Mouse (Mus musculus): ENCODE measurements around the gene Mrpl38. TPM values are rescaled to one million over a fixed set of nuclear protein-coding genes. Genes with fewer than 3 reads are reported as not detected.
A peak's percentile ranks its signal among the peaks of the same experiment; 100 is the strongest.

Gene Mrpl38
- polyA plus RNA-seq, 1 experiment from 2014 or later: 82.4 TPM

DNA sequence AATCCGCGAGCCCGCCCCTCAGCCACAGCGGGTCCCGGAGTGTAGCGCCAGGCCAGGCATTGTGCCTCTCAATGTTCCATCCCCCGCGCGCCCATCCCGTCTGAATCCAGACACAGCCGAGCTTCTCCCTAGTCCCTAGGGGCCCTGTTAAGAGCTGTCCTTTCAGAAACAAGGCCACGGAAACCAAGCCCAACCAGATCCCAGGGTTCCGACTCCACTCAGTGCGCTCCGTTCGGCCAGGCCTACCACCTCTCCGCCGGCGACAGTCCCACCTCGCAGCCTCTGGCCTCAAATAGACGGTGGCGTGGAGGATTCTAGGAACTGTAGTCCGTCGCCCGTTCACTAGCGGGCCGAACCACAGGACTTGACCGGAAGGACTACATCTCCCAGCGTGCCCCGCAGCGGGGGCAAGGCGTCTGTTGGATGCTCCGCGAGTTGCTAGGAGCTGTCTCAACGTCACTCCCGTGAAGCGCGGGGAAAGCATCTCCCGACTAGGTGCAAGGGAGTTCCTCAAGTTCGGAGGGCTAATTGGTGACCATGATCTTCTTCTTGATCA is 29.3 kb upstream of the Mrpl38 start, which contains the start of gene Fbf1:
TSS of gene Fbf1 (minus strand) at position 283 of the 556 bp plus-strand sequence.
- Histone ChIP-seq H3K4me2 (peak within 1 kb of the TSS; percentile 73), H3K27ac (replicated peaks) (peak within 1 kb of the TSS; percentile 95), H3K4me3 (peak within 1 kb of the TSS; percentile 70), H3K36me3 (peaks cover 46% of the 10 kb centered on the region), H3K27me3 (replicated peaks) (no peaks in the 10 kb centered on the region), H3K9me3 (no peaks in the 10 kb centered on the region), H3K9ac (peak within 1 kb of the TSS; percentile 88), H3K4me1 (peaks cover 24% of the 10 kb centered on the region)
- peak; percentile 93 for ATAC-seq (ENCODE audit: extremely low read depth, insufficient number of reproducible peaks, low FRiP score, low TSS enrichment)
- under 1% methylated on average over 40 of the region's 40 CpGs for WGBS

DNA sequence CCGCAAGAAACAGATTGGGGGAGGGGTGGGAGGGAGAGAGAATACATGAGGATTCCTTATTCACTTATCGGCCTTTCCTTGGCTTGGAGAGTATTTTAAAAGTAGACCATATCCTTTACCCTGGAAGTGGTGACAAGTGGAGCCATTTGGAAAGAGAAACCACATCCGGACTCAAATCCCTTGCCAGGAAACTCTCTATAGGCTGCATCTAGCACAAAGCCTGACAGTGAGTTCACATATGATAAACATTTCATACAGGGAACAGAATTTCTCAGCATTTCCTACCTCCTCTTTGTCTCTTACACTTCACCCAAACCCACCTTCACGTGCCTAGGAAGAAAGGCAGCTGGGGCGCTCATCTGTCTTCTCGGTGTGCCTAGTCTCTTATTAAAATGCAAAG is 28.6 kb upstream of the Mrpl38 start:
- peak overlapping the region; percentile 88 for H3K9ac ChIP-seq
- no peak for ATAC-seq (ENCODE audit: extremely low read depth, insufficient number of reproducible peaks, low FRiP score, low TSS enrichment)
- H3K4me2 ChIP-seq: peak overlapping the region; percentile 73
- peaks cover 24% of the 10 kb centered on the region for H3K4me1 ChIP-seq
- WGBS: 4% methylated on average over 6 of the region's 6 CpGs
- H3K9me3 ChIP-seq: no peaks in the 10 kb centered on the region
- peaks cover 40% of the 10 kb centered on the region for H3K36me3 ChIP-seq
- H3K4me3 ChIP-seq: peak overlapping the region; percentile 70
- no peaks in the 10 kb centered on the region for H3K27me3 ChIP-seq (replicated peaks)
- H3K27ac ChIP-seq (replicated peaks): peak overlapping the region; percentile 95

DNA sequence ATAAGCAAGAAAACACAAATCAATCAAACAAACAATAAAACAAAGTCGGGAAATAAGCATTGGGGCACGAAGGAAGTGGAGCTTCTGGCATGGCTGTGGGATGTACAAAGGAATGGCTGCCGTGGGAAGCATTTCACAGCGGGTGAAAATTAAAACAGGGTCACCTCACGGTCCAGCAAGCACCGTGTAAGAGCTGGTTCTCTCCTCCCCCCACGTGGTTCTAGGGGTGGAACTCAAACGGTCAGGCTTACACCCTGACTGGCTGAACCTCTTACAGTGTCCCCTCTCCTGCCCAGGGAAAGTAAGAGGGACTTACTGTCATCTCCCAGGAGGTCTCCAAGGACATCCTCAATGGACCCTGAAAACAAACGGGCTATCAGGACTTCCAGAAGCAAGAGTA is 24.3 kb upstream of the Mrpl38 start:
- H3K4me3 ChIP-seq: no peak overlapping the region
- H3K4me1 ChIP-seq: peaks cover 17% of the 10 kb centered on the region
- no peaks in the 10 kb centered on the region for H3K9me3 ChIP-seq
- H3K9ac ChIP-seq: no peak overlapping the region
- peaks cover 65% of the 10 kb centered on the region for H3K36me3 ChIP-seq
- no peak overlapping the region for H3K4me2 ChIP-seq
- no peak overlapping the region for H3K27ac ChIP-seq (replicated peaks)
- H3K27me3 ChIP-seq (replicated peaks): no peaks in the 10 kb centered on the region
- ATAC-seq (ENCODE audit: extremely low read depth, insufficient number of reproducible peaks, low FRiP score, low TSS enrichment): no peak
- 64% methylated on average over 9 of the region's 9 CpGs for WGBS

DNA sequence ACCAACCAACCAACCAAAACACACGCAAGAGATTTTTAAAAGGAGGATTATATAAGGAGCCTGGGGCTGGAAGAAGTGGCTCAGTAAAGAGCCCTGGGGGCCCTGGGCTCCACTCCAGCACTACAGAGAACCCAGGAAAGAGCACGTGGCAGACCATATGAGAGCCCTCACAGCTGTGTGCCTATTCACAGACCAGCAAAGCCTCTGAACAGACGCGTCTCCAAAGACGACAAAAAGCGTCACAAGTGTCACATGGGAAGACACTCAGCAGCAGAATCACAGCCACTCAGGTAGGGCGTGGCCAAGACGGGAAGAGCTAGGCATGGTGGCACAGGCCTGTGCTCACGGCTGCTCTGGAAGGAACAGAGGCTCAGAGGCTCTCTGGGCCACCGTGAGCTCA is 23.5 kb upstream of the Mrpl38 start:
- 80% methylated on average over 10 of the region's 10 CpGs for WGBS
- Histone ChIP-seq H3K4me1 (peaks cover 14% of the 10 kb centered on the region), H3K4me2 (no peak overlapping the region), H3K27ac (replicated peaks) (no peak overlapping the region), H3K9ac (no peak overlapping the region), H3K9me3 (no peaks in the 10 kb centered on the region), H3K36me3 (peaks cover 74% of the 10 kb centered on the region), H3K4me3 (no peak overlapping the region), H3K27me3 (replicated peaks) (no peaks in the 10 kb centered on the region)
- no peak for ATAC-seq (ENCODE audit: extremely low read depth, insufficient number of reproducible peaks, low FRiP score, low TSS enrichment)

DNA sequence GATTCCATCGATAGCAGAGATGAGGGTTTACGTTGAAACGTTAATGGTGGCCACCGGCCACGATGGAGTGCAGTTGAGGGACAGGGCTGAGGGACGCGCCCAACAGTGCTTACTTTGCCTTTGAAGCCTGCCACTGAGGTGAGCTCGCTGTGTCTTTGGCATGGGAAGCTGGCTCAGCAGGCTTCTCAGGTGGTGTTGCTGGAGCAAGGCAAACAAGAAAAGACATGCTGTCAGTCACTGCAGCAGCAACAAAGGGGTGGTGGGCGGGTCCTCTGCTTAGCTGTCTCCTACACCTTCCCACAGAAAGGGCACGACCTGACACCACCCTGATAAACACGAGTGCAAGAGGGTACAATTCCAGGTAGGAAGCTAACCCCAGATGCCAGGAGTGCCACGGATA is 22.6 kb upstream of the Mrpl38 start:
- Histone ChIP-seq H3K9ac (no peak overlapping the region), H3K4me2 (no peak overlapping the region), H3K36me3 (peaks cover 82% of the 10 kb centered on the region), H3K4me3 (no peak overlapping the region), H3K9me3 (no peaks in the 10 kb centered on the region), H3K4me1 (peaks cover 6% of the 10 kb centered on the region), H3K27ac (replicated peaks) (no peak overlapping the region), H3K27me3 (replicated peaks) (no peaks in the 10 kb centered on the region)
- ATAC-seq (ENCODE audit: extremely low read depth, insufficient number of reproducible peaks, low FRiP score, low TSS enrichment): no peak
- 69% methylated on average over 12 of the region's 12 CpGs for WGBS

DNA sequence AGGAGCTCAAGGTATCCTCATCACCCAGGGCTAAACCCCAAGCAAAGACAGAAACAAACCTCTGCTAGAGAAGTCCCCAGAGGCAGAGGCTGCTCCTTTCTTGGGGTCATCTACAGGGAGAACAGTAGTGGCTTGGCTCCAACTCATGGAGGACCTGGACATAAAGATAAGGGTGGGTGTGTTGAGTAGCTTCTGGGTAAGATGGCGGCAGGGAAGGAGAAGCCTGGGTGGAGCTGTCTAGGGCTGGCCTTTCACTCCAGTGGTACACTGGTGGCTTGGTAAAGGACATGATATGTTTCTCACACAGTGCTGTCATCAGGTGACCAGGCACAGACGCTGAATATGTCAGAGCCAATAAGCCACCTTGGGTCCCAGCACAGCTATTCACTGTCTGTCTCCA is 12.3 kb upstream of the Mrpl38 start:
- Histone ChIP-seq H3K4me2 (no peak overlapping the region), H3K4me1 (0 out of 2 replicates have a peak, but pooled peaks cover 11% of the 10 kb centered on the region), H3K27me3 (replicated peaks) (no peaks in the 10 kb centered on the region), H3K4me3 (no peak overlapping the region), H3K9me3 (no peaks in the 10 kb centered on the region), H3K36me3 (peaks cover 100% of the 10 kb centered on the region), H3K9ac (no peak overlapping the region), H3K27ac (replicated peaks) (no peak overlapping the region)
- ATAC-seq (ENCODE audit: extremely low read depth, insufficient number of reproducible peaks, low FRiP score, low TSS enrichment): no peak
- 75% methylated on average over 2 of the region's 2 CpGs for WGBS

DNA sequence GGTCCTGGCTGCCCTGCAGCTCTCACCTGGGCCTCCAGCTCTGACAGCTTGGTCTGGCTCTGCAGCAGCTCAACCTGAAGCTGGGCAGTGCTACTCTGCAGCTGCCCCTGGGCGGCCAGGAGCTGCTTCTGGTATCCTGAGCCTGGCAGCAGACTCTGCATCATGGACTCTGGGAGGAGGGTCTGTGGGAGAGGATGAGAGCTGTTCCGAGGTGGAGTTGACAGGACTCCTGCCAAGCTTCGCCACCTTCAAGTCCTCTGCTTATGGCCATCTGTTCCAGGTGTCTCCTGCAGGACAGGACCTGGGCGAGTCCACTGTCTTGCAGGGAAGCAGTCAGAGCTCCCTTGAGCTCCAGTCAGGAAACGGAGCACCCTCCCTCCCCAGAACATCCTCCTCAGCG is 10.7 kb upstream of the Mrpl38 start:
- Histone ChIP-seq H3K4me2 (no peak overlapping the region), H3K4me3 (no peak overlapping the region), H3K27me3 (replicated peaks) (no peaks in the 10 kb centered on the region), H3K27ac (replicated peaks) (no peak overlapping the region), H3K4me1 (0 out of 2 replicates have a peak, but pooled peaks cover 11% of the 10 kb centered on the region), H3K9me3 (no peaks in the 10 kb centered on the region), H3K36me3 (peaks cover 100% of the 10 kb centered on the region), H3K9ac (0 out of 2 replicates have a peak overlapping the region, but pooled peaks have one; percentile 25)
- WGBS: 79% methylated on average over 6 of the region's 6 CpGs
- ATAC-seq (ENCODE audit: extremely low read depth, insufficient number of reproducible peaks, low FRiP score, low TSS enrichment): no peak

DNA sequence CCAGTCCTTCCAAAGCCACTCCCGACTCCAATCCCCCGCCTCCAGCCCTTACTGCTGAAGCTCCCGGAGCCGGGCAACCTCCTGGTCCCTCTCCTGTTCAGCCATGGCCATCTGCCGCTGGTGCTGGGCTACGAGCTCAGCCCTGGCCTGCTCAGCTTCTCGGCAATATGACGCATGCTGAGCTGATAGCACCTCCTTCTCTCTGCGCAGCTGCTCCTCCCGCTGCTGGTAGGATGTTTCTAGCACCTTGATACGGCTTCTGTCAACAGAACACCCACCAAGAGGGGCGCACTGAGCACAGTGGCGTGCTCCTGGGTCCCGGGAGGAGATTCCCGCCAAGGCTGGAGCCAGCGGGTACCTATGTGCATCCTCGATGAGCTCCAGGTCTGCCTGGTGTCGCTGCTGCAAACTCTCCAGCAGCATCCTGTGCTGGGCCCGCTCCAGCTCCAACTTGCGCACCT is 10.1 kb upstream of the Mrpl38 start:
- no peaks in the 10 kb centered on the region for H3K9me3 ChIP-seq
- no peak overlapping the region for H3K27ac ChIP-seq (replicated peaks)
- H3K27me3 ChIP-seq (replicated peaks): no peaks in the 10 kb centered on the region
- 0 out of 2 replicates have a peak, but pooled peaks cover 11% of the 10 kb centered on the region for H3K4me1 ChIP-seq
- no peak overlapping the region for H3K4me2 ChIP-seq
- 37% methylated on average over 20 of the region's 20 CpGs for WGBS
- no peak for ATAC-seq (ENCODE audit: extremely low read depth, insufficient number of reproducible peaks, low FRiP score, low TSS enrichment)
- peak overlapping the region; percentile 40; the same call in 1 of the 2 replicates for H3K9ac ChIP-seq
- H3K36me3 ChIP-seq: peaks cover 100% of the 10 kb centered on the region
- no peak overlapping the region for H3K4me3 ChIP-seq

DNA sequence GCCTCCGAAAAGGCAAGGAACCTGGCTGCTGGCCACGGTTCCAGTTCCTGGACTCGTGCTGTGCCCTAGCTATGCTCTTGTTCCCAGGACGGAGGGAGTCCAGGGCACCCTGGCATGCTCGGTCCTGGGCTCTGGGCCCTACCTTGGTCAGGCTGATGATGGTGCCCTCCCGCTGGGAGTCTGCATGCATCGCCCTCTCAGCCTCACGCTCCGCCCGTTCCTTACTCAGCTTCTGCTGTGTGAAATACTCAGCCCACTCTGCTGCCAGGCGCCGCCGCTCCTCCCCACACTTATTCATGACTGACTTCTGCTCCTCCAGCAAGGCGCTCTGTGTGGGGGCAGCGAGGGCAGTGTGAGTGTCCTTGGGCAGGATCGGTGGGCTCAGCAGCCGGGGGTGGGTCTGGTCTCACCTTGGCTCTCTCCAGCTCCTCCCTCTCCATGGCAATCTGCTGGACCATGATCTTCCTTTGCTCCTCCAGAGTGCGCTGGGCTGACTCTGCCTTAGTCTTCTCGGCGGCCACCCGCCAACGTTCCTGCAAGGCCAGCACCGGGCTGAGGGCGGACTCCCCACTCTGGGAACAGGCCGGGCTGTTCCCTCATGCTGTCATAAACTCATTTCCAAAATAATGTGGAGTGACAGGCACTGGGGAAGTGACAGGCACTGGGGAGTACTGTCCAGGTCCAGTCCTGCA is 7.8 kb upstream of the Mrpl38 start:
- Histone ChIP-seq H3K36me3 (peaks cover 100% of the 10 kb centered on the region), H3K4me1 (0 out of 2 replicates have a peak, but pooled peaks cover 6% of the 10 kb centered on the region), H3K9ac (no peak overlapping the region), H3K4me3 (no peak overlapping the region), H3K27ac (replicated peaks) (no peak overlapping the region), H3K27me3 (replicated peaks) (no peaks in the 10 kb centered on the region), H3K4me2 (no peak overlapping the region), H3K9me3 (no peaks in the 10 kb centered on the region)
- no peak for ATAC-seq (ENCODE audit: extremely low read depth, insufficient number of reproducible peaks, low FRiP score, low TSS enrichment)
- 78% methylated on average over 25 of the region's 25 CpGs for WGBS

DNA sequence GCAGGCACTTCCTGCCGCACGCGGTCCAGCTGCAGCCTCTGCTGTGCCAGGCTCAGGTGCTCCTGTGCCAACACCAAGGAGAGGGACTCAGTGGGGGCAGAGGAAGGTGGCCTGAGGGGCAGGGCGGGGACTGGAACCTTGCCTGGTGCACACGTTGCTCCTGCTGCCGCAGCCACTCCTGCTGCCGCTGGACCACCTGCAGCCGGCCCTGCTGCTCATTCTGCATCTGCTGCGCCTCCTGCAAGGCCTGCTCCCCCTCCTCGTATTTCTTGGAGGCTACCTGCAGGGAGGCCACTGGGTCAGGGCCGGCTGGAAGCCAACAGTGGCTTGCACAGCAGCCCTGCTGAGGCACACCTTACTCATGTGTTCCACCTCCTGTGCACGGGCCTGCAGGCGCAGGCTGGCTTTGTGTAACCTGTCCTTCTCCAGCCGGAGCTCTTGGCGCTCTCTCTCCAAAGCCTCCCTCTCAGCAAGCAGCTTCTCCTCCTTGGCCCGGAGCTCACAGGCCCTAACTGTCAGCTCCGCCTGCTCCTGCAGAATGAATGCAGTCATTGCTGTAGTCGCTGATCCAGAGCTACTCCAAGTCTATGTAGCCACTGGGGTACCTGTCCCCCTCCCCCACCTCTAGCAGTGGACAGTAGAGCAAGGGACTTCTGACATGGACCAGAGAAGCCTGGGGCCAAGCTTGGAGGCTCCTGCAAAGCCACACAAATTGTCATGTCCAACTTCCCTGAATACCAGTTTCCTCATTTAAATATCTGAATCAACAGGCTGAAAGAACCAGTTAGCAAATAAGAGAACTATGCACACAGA is 7.0 kb upstream of the Mrpl38 start:
- peaks cover 92% of the 10 kb centered on the region for H3K36me3 ChIP-seq
- no peak overlapping the region for H3K9ac ChIP-seq
- no peak overlapping the region for H3K4me3 ChIP-seq
- no peaks in the 10 kb centered on the region for H3K27me3 ChIP-seq (replicated peaks)
- WGBS: 73% methylated on average over 18 of the region's 18 CpGs
- H3K9me3 ChIP-seq: no peaks in the 10 kb centered on the region
- no peak overlapping the region for H3K4me2 ChIP-seq
- H3K27ac ChIP-seq (replicated peaks): no peak overlapping the region
- 0 out of 2 replicates have a peak, but pooled peaks cover 6% of the 10 kb centered on the region for H3K4me1 ChIP-seq
- ATAC-seq (ENCODE audit: extremely low read depth, insufficient number of reproducible peaks, low FRiP score, low TSS enrichment): no peak

DNA sequence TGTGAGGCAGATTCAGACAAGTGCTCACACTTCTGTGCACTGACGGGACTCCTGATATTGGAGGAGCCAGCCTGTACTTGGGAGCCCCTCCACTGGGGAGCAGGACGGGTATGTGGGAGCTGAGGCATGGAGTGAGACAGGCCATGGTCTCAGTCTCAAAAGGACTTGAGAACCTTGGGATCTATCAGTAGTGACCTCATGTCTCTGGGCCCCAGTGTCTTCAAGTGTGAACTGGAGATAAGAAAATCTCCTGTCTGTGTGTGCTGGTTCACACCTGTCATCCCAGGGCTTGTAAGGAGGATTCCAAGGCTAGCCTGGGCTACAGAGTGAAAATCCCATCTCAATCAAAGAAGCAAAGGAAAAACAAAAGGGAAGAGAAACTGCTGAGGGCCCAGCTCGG is 4.8 kb upstream of the Mrpl38 start:
- ATAC-seq (ENCODE audit: extremely low read depth, insufficient number of reproducible peaks, low FRiP score, low TSS enrichment): no peak
- 85% methylated on average over 3 of the region's 3 CpGs for WGBS
- Histone ChIP-seq H3K4me3 (no peak overlapping the region), H3K9me3 (no peaks in the 10 kb centered on the region), H3K27ac (replicated peaks) (no peak overlapping the region), H3K27me3 (replicated peaks) (no peaks in the 10 kb centered on the region), H3K36me3 (peaks cover 70% of the 10 kb centered on the region), H3K9ac (no peak overlapping the region), H3K4me1 (peaks cover 10% of the 10 kb centered on the region), H3K4me2 (no peak overlapping the region)
